Mouse (Mus musculus) neural tube, embryonic 15.5 days (tissue): ENCODE results near the gene Trpm8. TPM values are rescaled to one million over a fixed set of nuclear protein-coding genes. Genes with fewer than 3 reads are reported as not detected.

ENCODE experiments used
- ATAC-seq: fragments of 200-750 bp; cut with Nextera tagmentation; 2 replicates; pipeline ENCODE4 v1.8.0; 2017; ENCODE audit warnings: mild to moderate bottlenecking, moderate TSS enrichment, moderate library complexity; ENCODE audit not compliant: low FRiP score
- H3K27ac ChIP-seq: fragments of 300-500 bp; sonication (generic); replicated peaks from 2 replicates; pipeline ENCODE4 v1.5.1; 2015; ENCODE audit warnings: mild to moderate bottlenecking, inconsistent platforms
- H3K27me3 ChIP-seq: fragments of 300-500 bp; sonication (generic); replicated peaks from 2 replicates; pipeline ENCODE4 v1.6.1; 2015; ENCODE audit warnings: inconsistent platforms
- H3K36me3 ChIP-seq: fragments of 300-500 bp; sonication (generic); 2 replicates; pipeline ENCODE4 v1.6.1; 2015; ENCODE audit warnings: inconsistent platforms
- H3K4me1 ChIP-seq: fragments of 300-500 bp; sonication (generic); 2 replicates; pipeline ENCODE4 v1.6.1; 2015; ENCODE audit warnings: inconsistent platforms
- H3K4me2 ChIP-seq: fragments of 300-500 bp; sonication (generic); 2 replicates; pipeline ENCODE4 v1.6.1; 2015; ENCODE audit warnings: inconsistent platforms, mild to moderate bottlenecking, moderate library complexity
- H3K4me3 ChIP-seq: fragments of 300-500 bp; sonication (generic); replicated peaks from 2 replicates; pipeline ENCODE4 v1.5.1; 2015; ENCODE audit warnings: mild to moderate bottlenecking, inconsistent platforms
- H3K9ac ChIP-seq: fragments of 300-500 bp; sonication (generic); replicated peaks from 2 replicates; pipeline ENCODE4 v1.6.1; 2015; ENCODE audit warnings: mild to moderate bottlenecking, inconsistent platforms
- H3K9me3 ChIP-seq: fragments of 300-500 bp; sonication (generic); replicated peaks from 2 replicates; pipeline ENCODE4 v1.6.1; 2016; ENCODE audit warnings: inconsistent platforms
- WGBS: fragments of 180-500 bp; shearing (Covaris S2); methylation state at CpG from one replicate; pipeline ENCODE4 v1.1.7; 2015; ENCODE audit warnings: mixed read lengths; 5-methylcytosine and 5-hydroxymethylcytosine counted together
- polyA plus RNA-seq: library from polyadenylated mRNA; unstranded; fragments of >200 nt; fragmentation: Nextera tagmentation; extraction: Ambion mirVana; gene quantifications from 2 replicates; pipeline ENCODE4 v1.2.1, GENCODE M21; 2015

Gene Trpm8
- polyA plus RNA-seq, 1 experiment from 2014 or later = 0.14 TPM

GRCm38 (mm10) chr1:88249596-88249995, 27.9 kb upstream of the Trpm8 start:
- H3K4me3 ChIP-seq = no peak overlapping the region
- WGBS = 81% methylated on average over 7 of the region's 7 CpGs
- H3K27ac ChIP-seq = no peak overlapping the region

DNA sequence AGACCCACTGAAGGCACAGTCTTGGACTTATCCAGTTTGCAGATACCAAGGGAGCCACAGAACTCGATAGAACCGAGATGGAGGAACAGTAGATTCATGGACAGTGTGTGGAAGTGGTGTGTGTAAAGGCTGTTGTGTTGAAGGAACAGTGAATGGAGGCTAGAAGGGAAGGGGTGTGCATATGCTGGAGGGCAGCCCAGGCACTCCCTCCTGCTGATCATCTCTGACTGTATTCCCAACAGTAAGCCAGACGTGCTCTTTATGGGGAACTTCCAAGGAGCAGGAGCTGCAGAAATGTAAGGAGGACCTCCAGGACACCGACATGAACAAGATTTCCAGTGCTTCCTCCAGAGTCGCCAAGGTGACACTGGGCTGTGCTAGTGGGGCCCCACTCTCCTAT, 27.4 kb upstream of the Trpm8 start:
- H3K9ac ChIP-seq = no peak overlapping the region
- H3K4me2 ChIP-seq = no peak overlapping the region
- ATAC-seq = no peak
- no peaks in the 10 kb centered on the region for H3K27me3 ChIP-seq
- H3K4me1 ChIP-seq = no peaks in the 10 kb centered on the region
- H3K36me3 ChIP-seq = no peaks in the 10 kb centered on the region
- no peak overlapping the region for H3K27ac ChIP-seq
- no peak overlapping the region for H3K4me3 ChIP-seq
- peaks cover 84% of the 10 kb centered on the region for H3K9me3 ChIP-seq
- WGBS = 83% methylated on average over 5 of the region's 5 CpGs

More at GRCm38 (mm10) chr1:88249596-88249995, 27.9 kb upstream of the Trpm8 start:
- ATAC-seq = no peak
- no peaks in the 10 kb centered on the region for H3K27me3 ChIP-seq
- no peak overlapping the region for H3K9ac ChIP-seq
- H3K36me3 ChIP-seq = no peaks in the 10 kb centered on the region
- no peaks in the 10 kb centered on the region for H3K4me1 ChIP-seq
- H3K9me3 ChIP-seq = peaks cover 84% of the 10 kb centered on the region
- H3K4me2 ChIP-seq = no peak overlapping the region

GRCm38 (mm10) chr1:88253106-88253505, 24.4 kb upstream of the Trpm8 start:
- H3K4me2 ChIP-seq = no peak overlapping the region
- H3K9me3 ChIP-seq = peaks cover 66% of the 10 kb centered on the region
- H3K9ac ChIP-seq = no peak overlapping the region
- no peaks in the 10 kb centered on the region for H3K4me1 ChIP-seq
- ATAC-seq = no peak
- H3K36me3 ChIP-seq = no peaks in the 10 kb centered on the region
- no peaks in the 10 kb centered on the region for H3K27me3 ChIP-seq
- H3K27ac ChIP-seq = no peak overlapping the region
- no peak overlapping the region for H3K4me3 ChIP-seq
- WGBS = 78% methylated on average over 8 of the region's 8 CpGs

GRCm38 (mm10) chr1:88253540-88253939, 23.9 kb upstream of the Trpm8 start:
- ATAC-seq = no peak
- Histone ChIP-seq H3K4me2 (no peak overlapping the region), H3K4me1 (no peaks in the 10 kb centered on the region), H3K36me3 (no peaks in the 10 kb centered on the region), H3K27ac (no peak overlapping the region), H3K27me3 (no peaks in the 10 kb centered on the region), H3K9me3 (peaks cover 62% of the 10 kb centered on the region), H3K4me3 (no peak overlapping the region), H3K9ac (no peak overlapping the region)
- 76% methylated on average over 6 of the region's 6 CpGs for WGBS

GRCm38 (mm10) chr1:88254793-88255465, 22.5 kb upstream of the Trpm8 start:
- Histone ChIP-seq H3K36me3 (peaks cover under 1% of the 10 kb centered on the region), H3K4me3 (no peak overlapping the region), H3K9ac (no peak overlapping the region), H3K27ac (no peak overlapping the region), H3K4me1 (peaks cover 6% of the 10 kb centered on the region), H3K4me2 (no peak overlapping the region), H3K27me3 (no peaks in the 10 kb centered on the region), H3K9me3 (peaks cover 48% of the 10 kb centered on the region)
- 90% methylated on average over 12 of the region's 12 CpGs for WGBS
- no peak for ATAC-seq

- H3K4me3 ChIP-seq = no peak overlapping the region
- no peak overlapping the region for H3K9ac ChIP-seq
- H3K4me1 ChIP-seq = peaks cover 6% of the 10 kb centered on the region
- H3K9me3 ChIP-seq = peaks cover 43% of the 10 kb centered on the region
- no peak for ATAC-seq
- no peaks in the 10 kb centered on the region for H3K27me3 ChIP-seq
- H3K4me2 ChIP-seq = no peak overlapping the region
- no peak overlapping the region for H3K27ac ChIP-seq
- peaks cover 5% of the 10 kb centered on the region for H3K36me3 ChIP-seq
- 64% methylated on average over 2 of the region's 2 CpGs for WGBS
These were observed 22.0 kb upstream of the Trpm8 start for GRCm38 (mm10) chr1:88255466-88255857.

- 83% methylated on average over 13 of the region's 13 CpGs for WGBS
- ATAC-seq = no peak
- Histone ChIP-seq H3K9ac (no peak overlapping the region), H3K36me3 (peaks cover 12% of the 10 kb centered on the region), H3K27me3 (no peaks in the 10 kb centered on the region), H3K27ac (no peak overlapping the region), H3K4me2 (no peak overlapping the region), H3K4me1 (peaks cover 6% of the 10 kb centered on the region), H3K9me3 (peaks cover 36% of the 10 kb centered on the region), H3K4me3 (no peak overlapping the region)
These were observed 21.3 kb upstream of the Trpm8 start for GRCm38 (mm10) chr1:88255989-88256754.

DNA sequence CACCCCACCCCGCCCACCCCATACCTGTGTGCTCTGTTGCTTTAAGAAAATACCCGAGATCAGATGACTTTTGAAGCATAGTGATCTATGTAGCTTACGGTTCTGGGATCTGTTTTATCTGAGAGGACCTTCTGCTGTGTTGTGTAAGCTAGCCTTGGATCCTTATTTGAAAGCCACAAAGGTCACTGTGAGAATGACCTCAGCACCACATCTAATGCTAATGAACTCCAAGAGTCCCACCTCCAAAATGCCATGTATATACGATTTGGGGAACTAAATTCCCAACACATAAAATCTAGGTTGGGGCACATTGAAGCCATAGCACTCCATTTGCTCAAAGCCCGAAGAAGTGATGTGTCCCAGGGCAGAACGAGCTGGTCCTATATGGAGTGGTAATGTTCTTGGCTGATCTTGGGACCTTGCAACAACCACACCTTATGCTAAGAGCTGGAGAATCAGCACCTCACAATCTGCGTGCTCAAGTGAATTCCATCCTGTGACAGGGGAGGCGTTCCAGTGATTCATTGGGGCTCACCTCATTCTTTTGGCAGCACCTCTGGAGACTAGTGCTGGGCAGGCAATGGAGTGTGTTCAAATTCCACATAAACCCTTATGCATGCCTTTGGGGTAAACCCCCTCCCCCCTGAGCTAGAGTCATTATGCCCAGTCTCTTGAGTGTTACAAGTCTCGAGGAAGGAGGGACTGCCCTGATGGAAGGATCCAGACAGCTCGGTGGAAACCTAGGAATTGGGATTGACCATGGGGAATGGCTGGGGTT, 20.4 kb upstream of the Trpm8 start:
- Histone ChIP-seq H3K27ac (no peak overlapping the region), H3K4me3 (no peak overlapping the region), H3K9me3 (peaks cover 33% of the 10 kb centered on the region), H3K4me1 (peaks cover 6% of the 10 kb centered on the region), H3K27me3 (no peaks in the 10 kb centered on the region), H3K9ac (no peak overlapping the region), H3K36me3 (peaks cover 20% of the 10 kb centered on the region), H3K4me2 (no peak overlapping the region)
- 82% methylated on average over 10 of the region's 10 CpGs for WGBS
- no peak for ATAC-seq

GRCm38 (mm10) chr1:88257681-88258080, 19.8 kb upstream of the Trpm8 start:
- Histone ChIP-seq H3K9ac (no peak overlapping the region), H3K4me3 (no peak overlapping the region), H3K36me3 (peaks cover 26% of the 10 kb centered on the region), H3K27ac (no peak overlapping the region), H3K4me2 (no peak overlapping the region), H3K9me3 (peaks cover 27% of the 10 kb centered on the region), H3K4me1 (peaks cover 6% of the 10 kb centered on the region), H3K27me3 (no peaks in the 10 kb centered on the region)
- ATAC-seq = no peak
- 83% methylated on average over 6 of the region's 6 CpGs for WGBS

GRCm38 (mm10) chr1:88258361-88258760, 19.1 kb upstream of the Trpm8 start:
- H3K9ac ChIP-seq = no peak overlapping the region
- peaks cover 6% of the 10 kb centered on the region for H3K4me1 ChIP-seq
- no peak for ATAC-seq
- peaks cover 24% of the 10 kb centered on the region for H3K9me3 ChIP-seq
- H3K4me3 ChIP-seq = no peak overlapping the region
- no peak overlapping the region for H3K27ac ChIP-seq
- no peak overlapping the region for H3K4me2 ChIP-seq
- peaks cover 33% of the 10 kb centered on the region for H3K36me3 ChIP-seq
- 67% methylated on average over 6 of the region's 6 CpGs for WGBS
- H3K27me3 ChIP-seq = no peaks in the 10 kb centered on the region

GRCm38 (mm10) chr1:88258881-88259642, 18.4 kb upstream of the Trpm8 start:
- no peak overlapping the region for H3K27ac ChIP-seq

More at GRCm38 (mm10) chr1:88258881-88259642, 18.4 kb upstream of the Trpm8 start:
- no peak overlapping the region for H3K9ac ChIP-seq
- H3K9me3 ChIP-seq = peaks cover 19% of the 10 kb centered on the region
- peaks cover 40% of the 10 kb centered on the region for H3K36me3 ChIP-seq
- ATAC-seq = no peak
- H3K27me3 ChIP-seq = no peaks in the 10 kb centered on the region
- 79% methylated on average over 8 of the region's 8 CpGs for WGBS
- peaks cover 6% of the 10 kb centered on the region for H3K4me1 ChIP-seq
- H3K4me2 ChIP-seq = no peak overlapping the region
- H3K4me3 ChIP-seq = no peak overlapping the region
